Mouse (Mus musculus) limb, embryonic 10.5 days (tissue): ENCODE data around the gene Hpgd. TPM values are rescaled to one million over a fixed set of nuclear protein-coding genes. Genes with fewer than 3 reads are reported as not detected.
A peak's percentile ranks its signal among the peaks of the same experiment; 100 is the strongest.
"Not testable (repeated sequence)": the region's sequence is repeated elsewhere in the genome, so short reads cannot be mapped to it uniquely, and the experiment has no call there.

Source experiments
- DNase-seq: peaks from one replicate; pipeline ENCODE4 v3.0.0-alpha.2; 2017; ENCODE audit warnings: low spot score
- H3K27ac ChIP-seq: fragments of 300-500 bp; sonication (generic); 2 replicates; pipeline ENCODE4 v1.5.1; 2016; ENCODE audit warnings: mild to moderate bottlenecking
- H3K27me3 ChIP-seq: fragments of 300-500 bp; sonication (generic); 2 replicates; pipeline ENCODE4 v1.6.1; 2016; ENCODE audit warnings: low read depth, mild to moderate bottlenecking; ENCODE audit not compliant: poor library complexity, severe bottlenecking
- H3K36me3 ChIP-seq: fragments of 300-500 bp; sonication (generic); 2 replicates; pipeline ENCODE4 v1.6.1; 2016; ENCODE audit warnings: mild to moderate bottlenecking, moderate library complexity
- H3K4me1 ChIP-seq: fragments of 300-500 bp; sonication (generic); 2 replicates; pipeline ENCODE4 v1.6.1; 2016
- H3K4me3 ChIP-seq: fragments of 300-500 bp; sonication (generic); 2 replicates; pipeline ENCODE4 v1.5.1; 2016; ENCODE audit warnings: mild to moderate bottlenecking, moderate library complexity
- H3K9me3 ChIP-seq: fragments of 300-500 bp; sonication (generic); replicated peaks from 2 replicates; pipeline ENCODE4 v1.6.1; 2016; ENCODE audit warnings: mild to moderate bottlenecking
- WGBS: fragments of 180-500 bp; shearing (Covaris S2); methylation state at CpG from one replicate; pipeline ENCODE4 v1.1.7; 2016; 5-methylcytosine and 5-hydroxymethylcytosine counted together
- polyA plus RNA-seq: library from polyadenylated mRNA; unstranded; fragments of >200 nt; fragmentation: Nextera tagmentation; extraction: Ambion mirVana; gene quantifications from 2 replicates; pipeline ENCODE4 v1.2.1, GENCODE M21; 2016

The Hpgd gene
- polyA plus RNA-seq, result 6.9 and 10.6 TPM in 2 replicates

GRCm38 (mm10) chr8:56294373-56294877 lies at the start of gene Hpgd:
Gene Hpgd, plus strand, starts transcription at chr8:56294585.
- Histone ChIP-seq H3K4me3 (peak within 1 kb of the TSS; percentile 63), H3K27me3 (peaks cover 32% of the 10 kb centered on the region), H3K9me3 (no peaks in the 10 kb centered on the region), H3K36me3 (no peaks in the 10 kb centered on the region), H3K4me1 (peaks cover 17% of the 10 kb centered on the region), H3K27ac (peak within 1 kb of the TSS; percentile 70)
- 1% methylated on average over 33 of the region's 33 CpGs for WGBS
- DNase-seq, result peak; percentile 70

GRCm38 (mm10) chr8:56251728-56252127 lies 42.7 kb upstream of the Hpgd start:
- not testable (repeated sequence) for H3K9me3 ChIP-seq, DNase-seq, H3K27ac ChIP-seq, H3K4me3 ChIP-seq, H3K36me3 ChIP-seq, H3K4me1 ChIP-seq, H3K27me3 ChIP-seq
- WGBS, result 67% methylated on average over 3 of the region's 3 CpGs

- H3K36me3 ChIP-seq, result no peaks in the 10 kb centered on the region
- no peak overlapping the region for H3K27ac ChIP-seq
- H3K27me3 ChIP-seq, result no peaks in the 10 kb centered on the region
- no peak overlapping the region for H3K4me3 ChIP-seq
- 67% methylated on average over 1 of the region's 1 CpGs for WGBS
- no peaks in the 10 kb centered on the region for H3K9me3 ChIP-seq
- DNase-seq, result no peak
- no peaks in the 10 kb centered on the region for H3K4me1 ChIP-seq
These were observed 42.1 kb upstream of the Hpgd start for GRCm38 (mm10) chr8:56252314-56252713.

- no peaks in the 10 kb centered on the region for H3K4me1 ChIP-seq
- DNase-seq, result no peak
- H3K9me3 ChIP-seq, result no peaks in the 10 kb centered on the region
- WGBS, result 96% methylated on average over 1 of the region's 1 CpGs
- no peak overlapping the region for H3K27ac ChIP-seq
- no peaks in the 10 kb centered on the region for H3K36me3 ChIP-seq
- no peaks in the 10 kb centered on the region for H3K27me3 ChIP-seq
- H3K4me3 ChIP-seq, result no peak overlapping the region
These were observed 33.2 kb upstream of the Hpgd start for GRCm38 (mm10) chr8:56261190-56261589.

GRCm38 (mm10) chr8:56269687-56270663 lies 24.4 kb upstream of the Hpgd start:
- Histone ChIP-seq H3K4me3 (no peak overlapping the region), H3K27me3 (no peaks in the 10 kb centered on the region)
- no peak for DNase-seq

GRCm38 (mm10) chr8:56272934-56273333 lies 21.5 kb upstream of the Hpgd start:
- H3K4me3 ChIP-seq, result no peak overlapping the region
- H3K27me3 ChIP-seq, result no peaks in the 10 kb centered on the region
- H3K36me3 ChIP-seq, result no peaks in the 10 kb centered on the region
- DNase-seq, result no peak
- WGBS, result 63% methylated on average over 1 of the region's 1 CpGs
- H3K4me1 ChIP-seq, result no peaks in the 10 kb centered on the region
- H3K9me3 ChIP-seq, result no peaks in the 10 kb centered on the region
- H3K27ac ChIP-seq, result no peak overlapping the region

More at GRCm38 (mm10) chr8:56269687-56270663, 24.4 kb upstream of the Hpgd start:
- 82% methylated on average over 10 of the region's 10 CpGs for WGBS
- H3K4me1 ChIP-seq, result no peaks in the 10 kb centered on the region
- H3K36me3 ChIP-seq, result no peaks in the 10 kb centered on the region
- no peaks in the 10 kb centered on the region for H3K9me3 ChIP-seq
- H3K27ac ChIP-seq, result no peak overlapping the region

GRCm38 (mm10) chr8:56275316-56275715 lies 19.1 kb upstream of the Hpgd start:
- DNase-seq, result no peak
- H3K27me3 ChIP-seq, result no peaks in the 10 kb centered on the region
- no peaks in the 10 kb centered on the region for H3K4me1 ChIP-seq
- no peaks in the 10 kb centered on the region for H3K36me3 ChIP-seq
- no peaks in the 10 kb centered on the region for H3K9me3 ChIP-seq
- H3K27ac ChIP-seq, result no peak overlapping the region
- no peak overlapping the region for H3K4me3 ChIP-seq

GRCm38 (mm10) chr8:56277810-56278528 lies 16.4 kb upstream of the Hpgd start:
- 82% methylated on average over 8 of the region's 9 CpGs for WGBS
- Histone ChIP-seq H3K27ac (no peak overlapping the region), H3K4me3 (no peak overlapping the region), H3K9me3 (no peaks in the 10 kb centered on the region), H3K4me1 (no peaks in the 10 kb centered on the region), H3K36me3 (no peaks in the 10 kb centered on the region), H3K27me3 (no peaks in the 10 kb centered on the region)
- DNase-seq, result no peak

- Histone ChIP-seq H3K4me1 (no peaks in the 10 kb centered on the region), H3K4me3 (no peak overlapping the region), H3K9me3 (no peaks in the 10 kb centered on the region), H3K27me3 (no peaks in the 10 kb centered on the region), H3K27ac (no peak overlapping the region), H3K36me3 (no peaks in the 10 kb centered on the region)
- WGBS, result 92% methylated on average over 2 of the region's 2 CpGs
- no peak for DNase-seq
These were observed 15.8 kb upstream of the Hpgd start for GRCm38 (mm10) chr8:56278545-56279063.

GRCm38 (mm10) chr8:56283936-56284335 lies 10.4 kb upstream of the Hpgd start:
- Histone ChIP-seq H3K27me3 (no peaks in the 10 kb centered on the region), H3K27ac (no peak overlapping the region)
- WGBS, result 89% methylated on average over 1 of the region's 1 CpGs

GRCm38 (mm10) chr8:56284957-56285356 lies 9.4 kb upstream of the Hpgd start:
- Histone ChIP-seq H3K27me3 (no peaks in the 10 kb centered on the region), H3K27ac (no peak overlapping the region), H3K36me3 (no peaks in the 10 kb centered on the region), H3K4me1 (no peaks in the 10 kb centered on the region), H3K4me3 (no peak overlapping the region), H3K9me3 (no peaks in the 10 kb centered on the region)
- no peak for DNase-seq
- WGBS, result 54% methylated on average over 3 of the region's 3 CpGs

More at GRCm38 (mm10) chr8:56283936-56284335, 10.4 kb upstream of the Hpgd start:
- Histone ChIP-seq H3K4me1 (no peaks in the 10 kb centered on the region), H3K9me3 (no peaks in the 10 kb centered on the region), H3K36me3 (no peaks in the 10 kb centered on the region), H3K4me3 (no peak overlapping the region)
- DNase-seq, result no peak

GRCm38 (mm10) chr8:56286717-56287116 lies 7.7 kb upstream of the Hpgd start:
- H3K9me3 ChIP-seq, result no peaks in the 10 kb centered on the region
- WGBS, result 90% methylated on average over 2 of the region's 2 CpGs
- no peak overlapping the region for H3K27ac ChIP-seq
- no peak for DNase-seq
- no peak overlapping the region for H3K4me3 ChIP-seq
- no peaks in the 10 kb centered on the region for H3K4me1 ChIP-seq
- no peaks in the 10 kb centered on the region for H3K27me3 ChIP-seq
- no peaks in the 10 kb centered on the region for H3K36me3 ChIP-seq
